Mouse (Mus musculus) liver, embryonic 15.5 days (tissue): ENCODE measurements around the gene Fstl3. TPM values are rescaled to one million over a fixed set of nuclear protein-coding genes. Genes with fewer than 3 reads are reported as not detected.

Experiments used
- polyA plus RNA-seq: library from polyadenylated mRNA; unstranded; fragments of >200 nt; fragmentation: Nextera tagmentation; extraction: Ambion mirVana; gene quantifications from 2 replicates; pipeline ENCODE4 v1.2.1, GENCODE M21; 2015

The Fstl3 gene
- polyA plus RNA-seq, 1 experiment from 2014 or later = 0.71 TPM

Other genes starting within 250 kb of the Fstl3 start
- gene Plpp2, start 243.5 kb upstream of the Fstl3 start, polyA plus RNA-seq = 21.5 and 26.9 TPM in 2 replicates
- 9.9 and 13.3 TPM in 2 replicates for gene Mier2, start 222.1 kb upstream of the Fstl3 start, polyA plus RNA-seq
- gene Theg, start 189.9 kb upstream of the Fstl3 start, polyA plus RNA-seq = not detected in 2 replicates
- gene C2cd4c, start 163.2 kb upstream of the Fstl3 start, polyA plus RNA-seq = not detected in 2 replicates
- gene Shc2, start 139.4 kb upstream of the Fstl3 start, polyA plus RNA-seq = 0.08 and 0.10 TPM in 2 replicates
- gene Odf3l2, start 131.5 kb upstream of the Fstl3 start, polyA plus RNA-seq = not detected in 2 replicates
- gene Madcam1, start 112.7 kb upstream of the Fstl3 start, polyA plus RNA-seq = 0.26 TPM in 1 of 2 replicates, not detected in the other
- gene Tpgs1, start 107.9 kb upstream of the Fstl3 start, polyA plus RNA-seq = 21.4 and 23.1 TPM in 2 replicates
- gene Cdc34, start 95.1 kb upstream of the Fstl3 start, polyA plus RNA-seq = 105 and 107 TPM in 2 replicates
- 0.15 and 0.37 TPM in 2 replicates for gene Gzmm, start 88.3 kb upstream of the Fstl3 start, polyA plus RNA-seq
- 980 and 1,043 TPM in 2 replicates for gene Bsg, start 72.8 kb upstream of the Fstl3 start, polyA plus RNA-seq
- 0.02 TPM in 1 of 2 replicates, not detected in the other for gene Hcn2, start 60.6 kb upstream of the Fstl3 start, polyA plus RNA-seq
- 15.6 and 17.7 TPM in 2 replicates for gene Polrmt, start 30.7 kb upstream of the Fstl3 start, polyA plus RNA-seq
- gene Fgf22, start 22.2 kb upstream of the Fstl3 start, polyA plus RNA-seq = 0.07 TPM in 1 of 2 replicates, not detected in the other
- 39.6 and 42.0 TPM in 2 replicates for gene Rnf126, start 10.3 kb upstream of the Fstl3 start, polyA plus RNA-seq
- 7.0 and 7.1 TPM in 2 replicates for gene Prss57, start 13.7 kb downstream of the Fstl3 start, polyA plus RNA-seq
- gene Palm, start 16.3 kb downstream of the Fstl3 start, polyA plus RNA-seq = 8.8 and 9.2 TPM in 2 replicates
- 0.50 TPM in 2 replicates for gene Misp, start 43.7 kb downstream of the Fstl3 start, polyA plus RNA-seq
- 120 and 133 TPM in 2 replicates for gene Ptbp1, start 77.2 kb downstream of the Fstl3 start, polyA plus RNA-seq
- gene Prtn3, start 97.2 kb downstream of the Fstl3 start, polyA plus RNA-seq = 112 and 131 TPM in 2 replicates
- gene Plppr3, start 97.4 kb downstream of the Fstl3 start, polyA plus RNA-seq = 5.8 and 6.1 TPM in 2 replicates
- gene Elane, start 109.0 kb downstream of the Fstl3 start, polyA plus RNA-seq = 211 and 227 TPM in 2 replicates
- gene Cfd, start 113.6 kb downstream of the Fstl3 start, polyA plus RNA-seq = not detected in 2 replicates
- gene Med16, start 131.7 kb downstream of the Fstl3 start, polyA plus RNA-seq = 16.4 and 18.0 TPM in 2 replicates
- gene Gm26602, start 133.6 kb downstream of the Fstl3 start, polyA plus RNA-seq = not detected in 2 replicates
- 0.32 and 0.37 TPM in 2 replicates for gene Kiss1r, start 139.7 kb downstream of the Fstl3 start, polyA plus RNA-seq
- 52.4 and 55.6 TPM in 2 replicates for gene R3hdm4, start 143.9 kb downstream of the Fstl3 start, polyA plus RNA-seq
- gene Arid3a, start 149.8 kb downstream of the Fstl3 start, polyA plus RNA-seq = 6.1 and 7.4 TPM in 2 replicates
- gene Wdr18, start 182.9 kb downstream of the Fstl3 start, polyA plus RNA-seq = 46.3 and 48.4 TPM in 2 replicates
- gene Grin3b, start 193.4 kb downstream of the Fstl3 start, polyA plus RNA-seq = 0.10 TPM in 1 of 2 replicates, not detected in the other
- 8.4 and 11.0 TPM in 2 replicates for gene Tmem259, start 207.1 kb downstream of the Fstl3 start, polyA plus RNA-seq
- gene Cnn2, start 211.3 kb downstream of the Fstl3 start, polyA plus RNA-seq = 44.5 and 45.5 TPM in 2 replicates
- gene Abca7, start 219.2 kb downstream of the Fstl3 start, polyA plus RNA-seq = 7.5 and 9.0 TPM in 2 replicates
- 15.7 and 18.2 TPM in 2 replicates for gene Arhgap45, start 239.4 kb downstream of the Fstl3 start, polyA plus RNA-seq